Mouse (Mus musculus): ENCODE data around the gene Unc5c. TPM values are rescaled to one million over a fixed set of nuclear protein-coding genes. Genes with fewer than 3 reads are reported as not detected.
A peak's percentile ranks its signal among the peaks of the same experiment; 100 is the strongest.

Gene Unc5c
- polyA plus RNA-seq, 1 experiment from 2014 or later = 39.3 TPM

- Histone ChIP-seq H3K27ac (ENCODE audit: low read depth, low read length) (no peak overlapping the region), H3K27me3 (ENCODE audit: control insufficient read depth, insufficient read depth, low read length) (no peaks in the 10 kb centered on the region), H3K4me1 (ENCODE audit: control insufficient read depth, insufficient read depth, low read length) (no peaks in the 10 kb centered on the region), H3K9ac (ENCODE audit: low read depth, low read length) (no peak overlapping the region), H3K4me2 (replicated peaks; ENCODE audit: low read depth, low read length) (no peak overlapping the region), H3K9me3 (ENCODE audit: control insufficient read depth, low read length) (no peaks in the 10 kb centered on the region), H3K36me3 (ENCODE audit: control insufficient read depth, insufficient read depth, low read length) (no peaks in the 10 kb centered on the region), H3K4me3 (ENCODE audit: low read length) (no peak overlapping the region)
- WGBS = 71% methylated on average over 7 of the region's 7 CpGs
- ATAC-seq (ENCODE audit: low FRiP score, low TSS enrichment) = no peak
Observed at GRCm38 (mm10) chr3:141850141-141850540, 385.1 kb downstream of the Unc5c start.

GRCm38 (mm10) chr3:141854339-141854738, 389.3 kb downstream of the Unc5c start:
- Histone ChIP-seq H3K36me3 (ENCODE audit: control insufficient read depth, insufficient read depth, low read length) (peaks cover 4% of the 10 kb centered on the region; the same call in 1 of the 2 replicates), H3K27ac (ENCODE audit: low read depth, low read length) (no peak overlapping the region), H3K4me1 (ENCODE audit: control insufficient read depth, insufficient read depth, low read length) (no peaks in the 10 kb centered on the region), H3K4me2 (replicated peaks; ENCODE audit: low read depth, low read length) (no peak overlapping the region), H3K4me3 (ENCODE audit: low read length) (no peak overlapping the region), H3K9me3 (ENCODE audit: control insufficient read depth, low read length) (no peaks in the 10 kb centered on the region), H3K9ac (ENCODE audit: low read depth, low read length) (no peak overlapping the region), H3K27me3 (ENCODE audit: control insufficient read depth, insufficient read depth, low read length) (no peaks in the 10 kb centered on the region)
- 91% methylated on average over 4 of the region's 4 CpGs for WGBS
- no peak for ATAC-seq (ENCODE audit: low FRiP score, low TSS enrichment)

GRCm38 (mm10) chr3:141857123-141857522, 392.1 kb downstream of the Unc5c start:
- no peak for ATAC-seq (ENCODE audit: low FRiP score, low TSS enrichment)
- Histone ChIP-seq H3K4me3 (ENCODE audit: low read length) (no peak overlapping the region), H3K36me3 (ENCODE audit: control insufficient read depth, insufficient read depth, low read length) (peaks cover 4% of the 10 kb centered on the region; the same call in 1 of the 2 replicates), H3K27ac (ENCODE audit: low read depth, low read length) (no peak overlapping the region), H3K9ac (ENCODE audit: low read depth, low read length) (no peak overlapping the region), H3K27me3 (ENCODE audit: control insufficient read depth, insufficient read depth, low read length) (no peaks in the 10 kb centered on the region), H3K4me2 (replicated peaks; ENCODE audit: low read depth, low read length) (no peak overlapping the region), H3K9me3 (ENCODE audit: control insufficient read depth, low read length) (no peaks in the 10 kb centered on the region), H3K4me1 (ENCODE audit: control insufficient read depth, insufficient read depth, low read length) (no peaks in the 10 kb centered on the region)
- 92% methylated on average over 8 of the region's 8 CpGs for WGBS

- peak; percentile 90 for ATAC-seq (ENCODE audit: low FRiP score, low TSS enrichment)
- H3K4me2 ChIP-seq (replicated peaks; ENCODE audit: low read depth, low read length) = no peak overlapping the region
- no peak overlapping the region for H3K4me3 ChIP-seq (ENCODE audit: low read length)
- 25% methylated on average over 13 of the region's 13 CpGs for WGBS
- H3K4me1 ChIP-seq (ENCODE audit: control insufficient read depth, insufficient read depth, low read length) = no peaks in the 10 kb centered on the region
- no peaks in the 10 kb centered on the region for H3K9me3 ChIP-seq (ENCODE audit: control insufficient read depth, low read length)
- H3K36me3 ChIP-seq (ENCODE audit: control insufficient read depth, insufficient read depth, low read length) = no peaks in the 10 kb centered on the region
- no peaks in the 10 kb centered on the region for H3K27me3 ChIP-seq (ENCODE audit: control insufficient read depth, insufficient read depth, low read length)
- no peak overlapping the region for H3K27ac ChIP-seq (ENCODE audit: low read depth, low read length)
- H3K9ac ChIP-seq (ENCODE audit: low read depth, low read length) = no peak overlapping the region
Observed at GRCm38 (mm10) chr3:141862816-141863461, 397.9 kb downstream of the Unc5c start.

- no peak overlapping the region for H3K4me3 ChIP-seq (ENCODE audit: low read length)
- no peaks in the 10 kb centered on the region for H3K36me3 ChIP-seq (ENCODE audit: control insufficient read depth, insufficient read depth, low read length)
- H3K27ac ChIP-seq (ENCODE audit: low read depth, low read length) = no peak overlapping the region
- H3K4me2 ChIP-seq (replicated peaks; ENCODE audit: low read depth, low read length) = no peak overlapping the region
- H3K9ac ChIP-seq (ENCODE audit: low read depth, low read length) = no peak overlapping the region
- no peaks in the 10 kb centered on the region for H3K4me1 ChIP-seq (ENCODE audit: control insufficient read depth, insufficient read depth, low read length)
- 74% methylated on average over 3 of the region's 3 CpGs for WGBS
- H3K9me3 ChIP-seq (ENCODE audit: control insufficient read depth, low read length) = 0 out of 2 replicates have a peak, but pooled peaks cover 3% of the 10 kb centered on the region
- H3K27me3 ChIP-seq (ENCODE audit: control insufficient read depth, insufficient read depth, low read length) = no peaks in the 10 kb centered on the region
- ATAC-seq (ENCODE audit: low FRiP score, low TSS enrichment) = no peak
Observed at GRCm38 (mm10) chr3:141871805-141872204, 406.8 kb downstream of the Unc5c start.

GRCm38 (mm10) chr3:141872337-141873042, 407.5 kb downstream of the Unc5c start:
- no peaks in the 10 kb centered on the region for H3K36me3 ChIP-seq (ENCODE audit: control insufficient read depth, insufficient read depth, low read length)
- 0 out of 2 replicates have a peak, but pooled peaks cover 3% of the 10 kb centered on the region for H3K9me3 ChIP-seq (ENCODE audit: control insufficient read depth, low read length)
- no peaks in the 10 kb centered on the region for H3K4me1 ChIP-seq (ENCODE audit: control insufficient read depth, insufficient read depth, low read length)
- H3K4me2 ChIP-seq (replicated peaks; ENCODE audit: low read depth, low read length) = no peak overlapping the region
- no peak overlapping the region for H3K4me3 ChIP-seq (ENCODE audit: low read length)
- ATAC-seq (ENCODE audit: low FRiP score, low TSS enrichment) = no peak
- no peak overlapping the region for H3K27ac ChIP-seq (ENCODE audit: low read depth, low read length)
- no peak overlapping the region for H3K9ac ChIP-seq (ENCODE audit: low read depth, low read length)
- no peaks in the 10 kb centered on the region for H3K27me3 ChIP-seq (ENCODE audit: control insufficient read depth, insufficient read depth, low read length)
- WGBS = 82% methylated on average over 10 of the region's 10 CpGs

- H3K27ac ChIP-seq (ENCODE audit: low read depth, low read length) = no peak overlapping the region
- H3K9ac ChIP-seq (ENCODE audit: low read depth, low read length) = no peak overlapping the region
- no peak overlapping the region for H3K4me2 ChIP-seq (replicated peaks; ENCODE audit: low read depth, low read length)
- no peaks in the 10 kb centered on the region for H3K9me3 ChIP-seq (ENCODE audit: control insufficient read depth, low read length)
- no peaks in the 10 kb centered on the region for H3K4me1 ChIP-seq (ENCODE audit: control insufficient read depth, insufficient read depth, low read length)
- ATAC-seq (ENCODE audit: low FRiP score, low TSS enrichment) = no peak
- H3K4me3 ChIP-seq (ENCODE audit: low read length) = no peak overlapping the region
- H3K36me3 ChIP-seq (ENCODE audit: control insufficient read depth, insufficient read depth, low read length) = no peaks in the 10 kb centered on the region
- no peaks in the 10 kb centered on the region for H3K27me3 ChIP-seq (ENCODE audit: control insufficient read depth, insufficient read depth, low read length)
- WGBS = 82% methylated on average over 2 of the region's 2 CpGs
Observed at GRCm38 (mm10) chr3:141882496-141882895, 417.5 kb downstream of the Unc5c start.

GRCm38 (mm10) chr3:141884190-141884589, 419.2 kb downstream of the Unc5c start:
- 96% methylated on average over 5 of the region's 5 CpGs for WGBS
- no peak for ATAC-seq (ENCODE audit: low FRiP score, low TSS enrichment)
- H3K9me3 ChIP-seq (ENCODE audit: control insufficient read depth, low read length) = no peaks in the 10 kb centered on the region
- H3K27ac ChIP-seq (ENCODE audit: low read depth, low read length) = no peak overlapping the region
- H3K9ac ChIP-seq (ENCODE audit: low read depth, low read length) = no peak overlapping the region
- no peaks in the 10 kb centered on the region for H3K27me3 ChIP-seq (ENCODE audit: control insufficient read depth, insufficient read depth, low read length)
- H3K4me3 ChIP-seq (ENCODE audit: low read length) = no peak overlapping the region
- no peaks in the 10 kb centered on the region for H3K4me1 ChIP-seq (ENCODE audit: control insufficient read depth, insufficient read depth, low read length)
- no peak overlapping the region for H3K4me2 ChIP-seq (replicated peaks; ENCODE audit: low read depth, low read length)
- H3K36me3 ChIP-seq (ENCODE audit: control insufficient read depth, insufficient read depth, low read length) = no peaks in the 10 kb centered on the region

All from kidney, embryonic 14.5 days (tissue).